8 mouse cellular contexts compared by ENCODE assay signal in the genomic region with DNA sequence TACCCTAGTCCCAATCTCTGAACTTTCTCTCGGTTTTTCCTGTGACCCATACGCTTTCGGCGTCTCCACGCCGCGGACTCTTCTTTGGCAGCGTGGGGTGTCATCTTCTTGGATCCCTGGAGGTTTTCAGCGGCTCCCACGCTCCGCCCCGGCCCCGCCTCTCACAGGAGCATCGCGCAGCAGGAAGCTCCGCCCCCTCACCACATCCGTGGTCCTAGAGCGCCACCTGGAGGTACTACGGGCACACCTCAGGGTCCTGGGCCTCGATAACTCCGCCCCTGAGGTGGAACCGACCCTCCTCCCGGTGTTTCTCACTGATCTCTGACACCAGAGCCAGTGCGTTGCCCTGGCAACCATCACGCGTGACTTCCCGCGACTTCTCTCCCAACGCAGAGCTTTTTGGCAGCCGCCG. TPM values are rescaled to one million over a fixed set of nuclear protein-coding genes. Genes with fewer than 3 reads are reported as not detected.
A peak's percentile ranks its signal among the peaks of the same experiment; 100 is the strongest.
DNase-seq lines count a peak whose midpoint lies in the region; ATAC-seq and TF ChIP-seq lines count a peak whose summit lies in the region.

No protein-coding gene starts in this region.

- H3K27me3 ChIP-seq in forebrain, embryonic 11.5 days (ENCODE audit: control insufficient read depth, insufficient read depth, low read length), result no peaks in the 10 kb centered on the region
- no peaks in the 10 kb centered on the region for H3K27me3 ChIP-seq in heart, postnatal 0 days (ENCODE audit: control insufficient read depth, insufficient read depth, low read length)
- H3K27me3 ChIP-seq in liver, embryonic 16.5 days (ENCODE audit: control insufficient read depth, insufficient read depth, low read depth, low read length), result peaks cover 13% of the 10 kb centered on the region
- no peaks in the 10 kb centered on the region for H3K27me3 ChIP-seq in neural tube, embryonic 13.5 days
- no peaks in the 10 kb centered on the region for H3K27me3 ChIP-seq in testis, adult 2 months (ENCODE audit: control insufficient read depth, insufficient read depth, low read length)

- peak; percentile 60 for TF ChIP-seq POLR2A in testis, adult 2 months (IDR thresholded peaks at IDR 0.05; ENCODE audit: control insufficient read depth, low read depth, low read length)

- DNase-seq in CD8-positive naive resting alpha-beta T cell, adult 2 months (ENCODE audit: low read depth in 2 of 2, low spot score in 2 of 2), result peak; percentile 96 to 97
- DNase-seq in c-Kit-positive CD71-negative TER-119-negative erythroid progenitor cells, embryonic 14.5 days (ENCODE audit: low read depth), result peak; percentile 86
- peak; percentile 98 for DNase-seq in forebrain, embryonic 11.5 days (ENCODE audit: low spot score)
- peak; percentile 88 for DNase-seq in heart, postnatal 0 days (ENCODE audit: low spot score)
- peak; percentile 96 to 97 for DNase-seq in kidney, postnatal 4 days

- H3K36me3 ChIP-seq in forebrain, embryonic 11.5 days (ENCODE audit: control insufficient read depth, insufficient read depth, low read length), result no peaks in the 10 kb centered on the region
- 0 out of 2 replicates have a peak, but pooled peaks cover 5% of the 10 kb centered on the region for H3K36me3 ChIP-seq in heart, postnatal 0 days (replicated peaks; ENCODE audit: control insufficient read depth, insufficient read depth, low read length)
- no peaks in the 10 kb centered on the region for H3K36me3 ChIP-seq in liver, embryonic 16.5 days (ENCODE audit: control insufficient read depth, insufficient read depth)
- no peaks in the 10 kb centered on the region for H3K36me3 ChIP-seq in neural tube, embryonic 13.5 days
- H3K36me3 ChIP-seq in testis, adult 2 months (ENCODE audit: control insufficient read depth, insufficient read depth, low read length), result no peaks in the 10 kb centered on the region

- TF ChIP-seq CTCF in heart, postnatal 0 days (IDR thresholded peaks at IDR 0.05; ENCODE audit: low read depth), result peak; percentile 97
- peak; percentile 96 for TF ChIP-seq CTCF in testis, adult 2 months (IDR thresholded peaks at IDR 0.05; ENCODE audit: control insufficient read depth, insufficient read depth, insufficient replicate concordance, low read depth, low read length)

- H3K27ac ChIP-seq in forebrain, embryonic 11.5 days (ENCODE audit: low read depth, low read length), result no peak overlapping the region
- peak overlapping the region; percentile 74 for H3K27ac ChIP-seq in heart, postnatal 0 days (ENCODE audit: low read depth)
- no peak overlapping the region for H3K27ac ChIP-seq in liver, embryonic 16.5 days (ENCODE audit: low read length)
- peak overlapping the region; percentile 81 for H3K27ac ChIP-seq in neural tube, embryonic 13.5 days (replicated peaks)
- peak overlapping the region; percentile 56 for H3K27ac ChIP-seq in testis, adult 2 months (ENCODE audit: control insufficient read depth, insufficient read depth, low read depth, low read length)

- no peak for TF ChIP-seq EP300 in heart, postnatal 0 days (IDR thresholded peaks at IDR 0.05; ENCODE audit: low read depth)

- peak overlapping the region; percentile 86 for H3K4me2 ChIP-seq in forebrain, embryonic 11.5 days (ENCODE audit: low read depth, low read length, severe bottlenecking)
- H3K4me2 ChIP-seq in heart, postnatal 0 days (ENCODE audit: low read depth, low read length), result peak overlapping the region; percentile 64
- H3K4me2 ChIP-seq in liver, embryonic 16.5 days (ENCODE audit: low read depth, low read length), result peak overlapping the region; percentile 85
- H3K4me2 ChIP-seq in neural tube, embryonic 13.5 days, result peak overlapping the region; percentile 93

- H3K4me3 ChIP-seq in forebrain, embryonic 11.5 days (ENCODE audit: low read depth, low read length), result peak overlapping the region; percentile 36
- peak overlapping the region; percentile 41 for H3K4me3 ChIP-seq in heart, postnatal 0 days (ENCODE audit: low read depth, low read length)
- peak overlapping the region; percentile 52 for H3K4me3 ChIP-seq in liver, embryonic 16.5 days (ENCODE audit: low read depth, low read length)
- H3K4me3 ChIP-seq in neural tube, embryonic 13.5 days, result peak overlapping the region; percentile 49
- H3K4me3 ChIP-seq in testis, adult 2 months (ENCODE audit: control insufficient read depth, low read depth, low read length), result peak overlapping the region; percentile 90

- WGBS in forebrain, embryonic 11.5 days, result under 1% methylated on average over 31 of the region's 31 CpGs
- under 1% methylated on average over 31 of the region's 31 CpGs for WGBS in heart, postnatal 0 days
- WGBS in liver, embryonic 16.5 days (ENCODE audit: insufficient replicate concordance), result under 1% methylated on average over 31 of the region's 31 CpGs
- WGBS in neural tube, embryonic 13.5 days, result under 1% methylated on average over 31 of the region's 31 CpGs

- H3K9ac ChIP-seq in forebrain, embryonic 11.5 days (ENCODE audit: low read length), result peak overlapping the region; percentile 45
- H3K9ac ChIP-seq in heart, postnatal 0 days (replicated peaks; ENCODE audit: low read depth, low read length), result no peak overlapping the region
- peak overlapping the region; percentile 23; the same call in 1 of the 2 replicates for H3K9ac ChIP-seq in liver, embryonic 16.5 days (ENCODE audit: low read depth, low read length)
- peak overlapping the region; percentile 71 for H3K9ac ChIP-seq in neural tube, embryonic 13.5 days

- H3K9me3 ChIP-seq in forebrain, embryonic 11.5 days (ENCODE audit: control insufficient read depth, low read length), result no peaks in the 10 kb centered on the region
- no peaks in the 10 kb centered on the region for H3K9me3 ChIP-seq in heart, postnatal 0 days (replicated peaks; ENCODE audit: control insufficient read depth, low read length)
- H3K9me3 ChIP-seq in liver, embryonic 16.5 days (replicated peaks; ENCODE audit: control insufficient read depth, low read length), result no peaks in the 10 kb centered on the region
- H3K9me3 ChIP-seq in neural tube, embryonic 13.5 days, result no peaks in the 10 kb centered on the region

- H3K4me1 ChIP-seq in forebrain, embryonic 11.5 days (replicated peaks; ENCODE audit: control insufficient read depth, insufficient read depth, low read length), result peaks cover 15% of the 10 kb centered on the region
- no peaks in the 10 kb centered on the region for H3K4me1 ChIP-seq in heart, postnatal 0 days (ENCODE audit: control insufficient read depth, insufficient read depth)
- H3K4me1 ChIP-seq in liver, embryonic 16.5 days (ENCODE audit: control insufficient read depth, low read depth, low read length), result peaks cover 9% of the 10 kb centered on the region
- H3K4me1 ChIP-seq in neural tube, embryonic 13.5 days (replicated peaks), result peaks cover 38% of the 10 kb centered on the region
- peaks cover 27% of the 10 kb centered on the region for H3K4me1 ChIP-seq in testis, adult 2 months (ENCODE audit: control insufficient read depth, insufficient read depth, low read length)

- peak; percentile 79 for ATAC-seq in forebrain, embryonic 11.5 days (replicated peaks; ENCODE audit: low FRiP score)
- peak; percentile 90 for ATAC-seq in heart, postnatal 0 days (ENCODE audit: insufficient read depth, low read depth)
- peak; percentile 87 for ATAC-seq in liver, embryonic 16.5 days (ENCODE audit: low read depth)
- ATAC-seq in neural tube, embryonic 13.5 days (ENCODE audit: low read depth), result peak; percentile 90

RNA-seq across cellular contexts. Expression of a gene that starts 12.2 kb away (rescaled TPM):
- 33.2 and 33.8 TPM in 2 replicates for polyA plus RNA-seq in forebrain, embryonic 11.5 days (2014; fragmentation: Nextera tagmentation; extraction: Ambion mirVana)
- 45.8 and 54.7 TPM in 2 replicates for total RNA-seq in heart, postnatal 0 days (2014; rRNA removed; ENCODE audit: low replicate concordance)
- 119 and 123 TPM in 2 replicates for polyA plus RNA-seq in heart, postnatal 0 days (2015; fragmentation: Nextera tagmentation; extraction: Ambion mirVana)
- polyA plus RNA-seq in liver, embryonic 16.5 days (2015; fragmentation: Nextera tagmentation; extraction: Ambion mirVana), result 24.0 and 25.7 TPM in 2 replicates
- polyA plus RNA-seq in neural tube, embryonic 13.5 days (2015; fragmentation: Nextera tagmentation; extraction: Ambion mirVana), result 36.6 and 43.2 TPM in 2 replicates
- 5.3 and 6.7 TPM in 2 replicates for polyA plus RNA-seq in testis, adult 2 months (2012; rRNA removed)

RNA-seq across cellular contexts. Expression of a gene that starts 32.1 kb away (rescaled TPM):
- 38.6 and 42.9 TPM in 2 replicates for polyA plus RNA-seq in forebrain, embryonic 11.5 days (2014; fragmentation: Nextera tagmentation; extraction: Ambion mirVana)
- 98.8 and 99.1 TPM in 2 replicates for total RNA-seq in heart, postnatal 0 days (2014; rRNA removed; ENCODE audit: low replicate concordance)
- 81.2 and 83.5 TPM in 2 replicates for polyA plus RNA-seq in heart, postnatal 0 days (2015; fragmentation: Nextera tagmentation; extraction: Ambion mirVana)
- polyA plus RNA-seq in liver, embryonic 16.5 days (2015; fragmentation: Nextera tagmentation; extraction: Ambion mirVana), result 19.7 and 20.1 TPM in 2 replicates
- polyA plus RNA-seq in neural tube, embryonic 13.5 days (2015; fragmentation: Nextera tagmentation; extraction: Ambion mirVana), result 66.2 and 66.5 TPM in 2 replicates
- 46.7 and 59.1 TPM in 2 replicates for polyA plus RNA-seq in testis, adult 2 months (2012; rRNA removed)

RNA-seq across cellular contexts. Expression of a gene that starts 54.4 kb away (rescaled TPM):
- 83.4 and 94.0 TPM in 2 replicates for polyA plus RNA-seq in forebrain, embryonic 11.5 days (2014; fragmentation: Nextera tagmentation; extraction: Ambion mirVana)
- total RNA-seq in heart, postnatal 0 days (2014; rRNA removed; ENCODE audit: low replicate concordance), result 23.6 and 25.2 TPM in 2 replicates
- polyA plus RNA-seq in heart, postnatal 0 days (2015; fragmentation: Nextera tagmentation; extraction: Ambion mirVana), result 45.1 and 46.7 TPM in 2 replicates
- polyA plus RNA-seq in liver, embryonic 16.5 days (2015; fragmentation: Nextera tagmentation; extraction: Ambion mirVana), result 36.9 and 38.8 TPM in 2 replicates
- polyA plus RNA-seq in neural tube, embryonic 13.5 days (2015; fragmentation: Nextera tagmentation; extraction: Ambion mirVana), result 79.2 and 92.0 TPM in 2 replicates
- 75.0 and 77.8 TPM in 2 replicates for polyA plus RNA-seq in testis, adult 2 months (2012; rRNA removed)

Comparison
In these comparisons a context has a peak if more than half of its experiments do, and no peak if none do; other contexts are left out.
1. H3K27ac ChIP-seq: peak in heart, postnatal 0 days (single experiment), neural tube, embryonic 13.5 days (single experiment) and testis, adult 2 months (single experiment); none in forebrain, embryonic 11.5 days (single experiment) and liver, embryonic 16.5 days (single experiment).
2. H3K4me3 ChIP-seq: peak in every context shown above with its lines; median percentile 90 in testis, adult 2 months; 52 in liver, embryonic 16.5 days; 49 in neural tube, embryonic 13.5 days; 41 in heart, postnatal 0 days; 36 in forebrain, embryonic 11.5 days.
3. Peak in every context shown above with its lines, with median percentiles within 50 percentile points of each other: DNase-seq, ATAC-seq and H3K4me2 ChIP-seq.